Mouse (Mus musculus): Measurements from ENCODE around the gene Sumo1. TPM values are rescaled to one million over a fixed set of nuclear protein-coding genes. Genes with fewer than 3 reads are reported as not detected.
A peak's percentile ranks its signal among the peaks of the same experiment; 100 is the strongest.

Sumo1 gene
- polyA plus RNA-seq, 1 experiment from 2014 or later: 460 TPM

DNA sequence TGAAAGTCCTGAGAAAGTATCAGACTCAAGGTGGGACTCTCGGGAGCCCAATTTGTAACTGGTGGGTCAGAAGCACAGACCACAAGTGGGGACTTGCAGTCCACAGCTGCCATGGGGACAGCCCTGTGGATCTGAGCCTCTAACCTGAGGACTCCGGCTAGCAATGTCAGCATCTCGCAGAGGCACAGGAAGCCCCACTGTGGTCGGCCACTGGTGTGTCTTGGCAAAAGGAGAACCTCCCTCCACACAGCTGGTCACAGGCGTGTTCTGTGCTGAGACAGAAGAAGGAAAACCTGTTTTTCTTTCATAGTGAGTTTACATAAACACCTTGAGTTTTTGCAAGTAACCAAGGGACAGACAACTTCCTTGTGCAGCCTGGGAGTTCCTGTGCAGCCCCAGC is 104.8 kb downstream of the Sumo1 start:
- Histone ChIP-seq H3K4me1 (ENCODE audit: control insufficient read depth, insufficient read depth, low read length) (no peaks in the 10 kb centered on the region), H3K4me2 (replicated peaks; ENCODE audit: low read depth, low read length) (no peak overlapping the region), H3K27ac (ENCODE audit: low read depth, low read length) (no peak overlapping the region), H3K27me3 (ENCODE audit: control insufficient read depth, insufficient read depth, low read length) (no peaks in the 10 kb centered on the region), H3K4me3 (ENCODE audit: low read length) (no peak overlapping the region), H3K9ac (ENCODE audit: low read depth, low read length) (no peak overlapping the region), H3K36me3 (ENCODE audit: control insufficient read depth, insufficient read depth, low read length) (no peaks in the 10 kb centered on the region), H3K9me3 (ENCODE audit: control insufficient read depth, low read length) (no peaks in the 10 kb centered on the region; the same call in 1 of the 2 replicates)
- WGBS: 79% methylated on average over 5 of the region's 5 CpGs
- ATAC-seq (ENCODE audit: low FRiP score, low TSS enrichment): no peak

DNA sequence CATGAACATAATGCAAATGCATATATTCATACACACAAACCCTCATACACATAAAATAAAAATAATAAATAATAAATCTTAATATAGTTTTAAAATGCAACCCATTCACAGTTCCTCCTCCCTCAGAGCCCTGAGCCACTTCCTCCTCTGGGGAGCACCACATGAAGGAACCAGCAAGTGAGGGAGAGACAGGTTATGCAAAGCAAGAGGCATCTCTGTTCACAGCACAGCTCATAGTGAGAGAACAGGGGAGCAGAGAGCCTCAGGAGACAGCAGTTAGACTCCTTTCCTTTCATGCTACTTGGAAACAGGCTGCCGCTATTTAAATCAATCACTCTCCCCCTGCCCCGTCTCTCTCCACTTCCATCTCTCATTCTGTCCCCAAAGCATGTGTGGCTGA is 107.1 kb downstream of the Sumo1 start:
- H3K9me3 ChIP-seq (ENCODE audit: control insufficient read depth, low read length): no peaks in the 10 kb centered on the region; the same call in 1 of the 2 replicates
- WGBS: 59% methylated on average over 2 of the region's 2 CpGs
- H3K27ac ChIP-seq (ENCODE audit: low read depth, low read length): no peak overlapping the region
- H3K9ac ChIP-seq (ENCODE audit: low read depth, low read length): no peak overlapping the region
- H3K4me1 ChIP-seq (ENCODE audit: control insufficient read depth, insufficient read depth, low read length): no peaks in the 10 kb centered on the region
- no peak overlapping the region for H3K4me3 ChIP-seq (ENCODE audit: low read length)
- no peak for ATAC-seq (ENCODE audit: low FRiP score, low TSS enrichment)
- no peaks in the 10 kb centered on the region for H3K27me3 ChIP-seq (ENCODE audit: control insufficient read depth, insufficient read depth, low read length)
- no peaks in the 10 kb centered on the region for H3K36me3 ChIP-seq (ENCODE audit: control insufficient read depth, insufficient read depth, low read length)
- no peak overlapping the region for H3K4me2 ChIP-seq (replicated peaks; ENCODE audit: low read depth, low read length)

DNA sequence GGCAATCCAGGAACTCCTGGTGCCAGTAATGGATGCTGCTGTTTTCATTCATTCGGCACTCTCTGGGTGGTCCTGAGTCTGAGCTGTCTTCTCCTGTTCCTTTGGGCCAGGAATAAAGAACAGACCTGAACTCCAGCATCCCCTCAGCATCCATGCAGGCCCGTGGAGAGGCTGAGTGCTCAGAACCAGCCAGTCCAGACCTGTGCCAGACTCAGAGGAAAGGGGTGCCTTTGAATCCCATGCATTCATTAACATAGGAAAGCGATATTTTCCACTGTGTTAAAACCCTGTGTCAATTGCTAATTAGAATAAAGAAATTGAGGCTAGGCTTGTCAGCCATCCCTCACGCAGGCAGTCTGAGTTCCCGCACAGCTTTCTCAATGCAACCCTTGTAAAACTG is 116.9 kb downstream of the Sumo1 start:
- Histone ChIP-seq H3K9me3 (ENCODE audit: control insufficient read depth, low read length) (no peaks in the 10 kb centered on the region), H3K27me3 (ENCODE audit: control insufficient read depth, insufficient read depth, low read length) (no peaks in the 10 kb centered on the region), H3K4me2 (replicated peaks; ENCODE audit: low read depth, low read length) (no peak overlapping the region), H3K27ac (ENCODE audit: low read depth, low read length) (no peak overlapping the region), H3K36me3 (ENCODE audit: control insufficient read depth, insufficient read depth, low read length) (no peaks in the 10 kb centered on the region), H3K9ac (ENCODE audit: low read depth, low read length) (no peak overlapping the region), H3K4me3 (ENCODE audit: low read length) (no peak overlapping the region), H3K4me1 (ENCODE audit: control insufficient read depth, insufficient read depth, low read length) (peaks cover 6% of the 10 kb centered on the region; the same call in 1 of the 2 replicates)
- WGBS: 71% methylated on average over 5 of the region's 5 CpGs
- ATAC-seq (ENCODE audit: low FRiP score, low TSS enrichment): no peak

GRCm38 (mm10) chr1:59550996-59551395 is 119.6 kb downstream of the Sumo1 start:
- Histone ChIP-seq H3K4me2 (replicated peaks; ENCODE audit: low read depth, low read length) (no peak overlapping the region), H3K36me3 (ENCODE audit: control insufficient read depth, insufficient read depth, low read length) (no peaks in the 10 kb centered on the region), H3K4me3 (ENCODE audit: low read length) (no peak overlapping the region), H3K9ac (ENCODE audit: low read depth, low read length) (0 out of 2 replicates have a peak overlapping the region, but pooled peaks have one; percentile 12), H3K9me3 (ENCODE audit: control insufficient read depth, low read length) (no peaks in the 10 kb centered on the region), H3K27ac (ENCODE audit: low read depth, low read length) (no peak overlapping the region), H3K4me1 (ENCODE audit: control insufficient read depth, insufficient read depth, low read length) (peaks cover 6% of the 10 kb centered on the region; the same call in 1 of the 2 replicates), H3K27me3 (ENCODE audit: control insufficient read depth, insufficient read depth, low read length) (no peaks in the 10 kb centered on the region)
- 77% methylated on average over 11 of the region's 11 CpGs for WGBS
- ATAC-seq (ENCODE audit: low FRiP score, low TSS enrichment): no peak

- Histone ChIP-seq H3K27ac (ENCODE audit: low read depth, low read length) (no peak overlapping the region), H3K4me3 (ENCODE audit: low read length) (no peak overlapping the region), H3K36me3 (ENCODE audit: control insufficient read depth, insufficient read depth, low read length) (no peaks in the 10 kb centered on the region), H3K4me1 (ENCODE audit: control insufficient read depth, insufficient read depth, low read length) (peaks cover 6% of the 10 kb centered on the region; the same call in 1 of the 2 replicates), H3K9me3 (ENCODE audit: control insufficient read depth, low read length) (no peaks in the 10 kb centered on the region), H3K27me3 (ENCODE audit: control insufficient read depth, insufficient read depth, low read length) (no peaks in the 10 kb centered on the region), H3K9ac (ENCODE audit: low read depth, low read length) (no peak overlapping the region), H3K4me2 (replicated peaks; ENCODE audit: low read depth, low read length) (no peak overlapping the region)
- ATAC-seq (ENCODE audit: low FRiP score, low TSS enrichment): peak; percentile 47; the same call in 1 of the 2 replicates
- 43% methylated on average over 6 of the region's 6 CpGs for WGBS
These were observed 120.4 kb downstream of the Sumo1 start for GRCm38 (mm10) chr1:59550227-59550626.

GRCm38 (mm10) chr1:59549036-59549675 is 121.5 kb downstream of the Sumo1 start:
- Histone ChIP-seq H3K36me3 (ENCODE audit: control insufficient read depth, insufficient read depth, low read length) (no peaks in the 10 kb centered on the region), H3K4me2 (replicated peaks; ENCODE audit: low read depth, low read length) (no peak overlapping the region), H3K27me3 (ENCODE audit: control insufficient read depth, insufficient read depth, low read length) (no peaks in the 10 kb centered on the region), H3K9ac (ENCODE audit: low read depth, low read length) (no peak overlapping the region), H3K27ac (ENCODE audit: low read depth, low read length) (no peak overlapping the region), H3K9me3 (ENCODE audit: control insufficient read depth, low read length) (no peaks in the 10 kb centered on the region), H3K4me1 (ENCODE audit: control insufficient read depth, insufficient read depth, low read length) (peaks cover 6% of the 10 kb centered on the region; the same call in 1 of the 2 replicates), H3K4me3 (ENCODE audit: low read length) (no peak overlapping the region)
- no peak for ATAC-seq (ENCODE audit: low FRiP score, low TSS enrichment)
- WGBS: 56% methylated on average over 7 of the region's 7 CpGs

- 82% methylated on average over 5 of the region's 5 CpGs for WGBS
- Histone ChIP-seq H3K9ac (ENCODE audit: low read depth, low read length) (no peak overlapping the region), H3K27ac (ENCODE audit: low read depth, low read length) (no peak overlapping the region), H3K4me3 (ENCODE audit: low read length) (no peak overlapping the region), H3K36me3 (ENCODE audit: control insufficient read depth, insufficient read depth, low read length) (no peaks in the 10 kb centered on the region), H3K27me3 (ENCODE audit: control insufficient read depth, insufficient read depth, low read length) (no peaks in the 10 kb centered on the region), H3K4me2 (replicated peaks; ENCODE audit: low read depth, low read length) (no peak overlapping the region), H3K9me3 (ENCODE audit: control insufficient read depth, low read length) (no peaks in the 10 kb centered on the region), H3K4me1 (ENCODE audit: control insufficient read depth, insufficient read depth, low read length) (peaks cover 6% of the 10 kb centered on the region; the same call in 1 of the 2 replicates)
- ATAC-seq (ENCODE audit: low FRiP score, low TSS enrichment): no peak
These were observed 122.1 kb downstream of the Sumo1 start for GRCm38 (mm10) chr1:59548486-59548885.

DNA sequence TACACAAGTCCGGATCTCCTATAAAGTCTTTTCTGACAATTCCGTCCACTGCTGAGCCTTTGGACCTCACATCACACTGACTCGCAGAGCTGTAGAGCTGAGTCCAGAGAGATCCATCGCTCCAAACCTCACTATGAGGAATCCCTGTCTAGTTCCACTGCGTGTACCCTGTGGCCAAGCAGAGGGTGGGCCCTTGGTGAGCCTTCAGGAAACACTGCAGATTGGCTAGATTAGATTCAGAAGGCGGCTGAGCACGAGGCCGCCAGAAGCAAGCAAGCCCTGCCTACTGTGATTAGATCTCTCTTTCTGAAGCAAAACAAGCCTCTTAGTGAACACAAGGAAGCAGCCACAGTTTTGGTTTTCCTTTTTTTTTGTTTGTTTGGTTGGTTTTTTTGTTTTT is 126.7 kb downstream of the Sumo1 start:
- Histone ChIP-seq H3K9ac (ENCODE audit: low read depth, low read length) (no peak overlapping the region), H3K4me3 (ENCODE audit: low read length) (no peak overlapping the region), H3K27ac (ENCODE audit: low read depth, low read length) (no peak overlapping the region), H3K4me1 (ENCODE audit: control insufficient read depth, insufficient read depth, low read length) (no peaks in the 10 kb centered on the region), H3K36me3 (ENCODE audit: control insufficient read depth, insufficient read depth, low read length) (no peaks in the 10 kb centered on the region), H3K27me3 (ENCODE audit: control insufficient read depth, insufficient read depth, low read length) (no peaks in the 10 kb centered on the region), H3K4me2 (replicated peaks; ENCODE audit: low read depth, low read length) (no peak overlapping the region), H3K9me3 (ENCODE audit: control insufficient read depth, low read length) (no peaks in the 10 kb centered on the region)
- WGBS: 75% methylated on average over 8 of the region's 8 CpGs
- no peak for ATAC-seq (ENCODE audit: low FRiP score, low TSS enrichment)

DNA sequence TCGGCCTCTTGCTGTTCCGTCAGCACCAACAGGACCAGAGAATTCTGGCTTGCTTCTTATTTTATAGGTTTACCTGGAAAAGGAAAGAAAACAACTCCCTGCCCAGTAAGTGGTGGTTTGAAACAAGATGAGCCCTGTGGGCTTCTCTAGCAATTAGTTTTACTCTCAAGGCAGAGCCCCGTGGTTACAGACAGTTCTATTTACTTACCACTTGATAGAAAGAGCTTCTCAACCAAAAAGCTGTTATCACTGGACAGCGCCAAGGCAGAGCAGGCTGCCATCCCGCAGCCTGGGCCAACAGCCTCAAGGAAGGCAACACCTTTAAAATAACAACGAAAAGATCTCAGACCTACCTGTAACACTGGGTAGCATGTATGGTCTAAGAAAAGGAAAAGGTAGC is 128.4 kb downstream of the Sumo1 start:
- H3K27ac ChIP-seq (ENCODE audit: low read depth, low read length): no peak overlapping the region
- H3K9me3 ChIP-seq (ENCODE audit: control insufficient read depth, low read length): no peaks in the 10 kb centered on the region
- H3K4me2 ChIP-seq (replicated peaks; ENCODE audit: low read depth, low read length): no peak overlapping the region
- H3K27me3 ChIP-seq (ENCODE audit: control insufficient read depth, insufficient read depth, low read length): no peaks in the 10 kb centered on the region
- 54% methylated on average over 6 of the region's 6 CpGs for WGBS
- ATAC-seq (ENCODE audit: low FRiP score, low TSS enrichment): no peak
- no peak overlapping the region for H3K4me3 ChIP-seq (ENCODE audit: low read length)
- H3K36me3 ChIP-seq (ENCODE audit: control insufficient read depth, insufficient read depth, low read length): no peaks in the 10 kb centered on the region
- no peak overlapping the region for H3K9ac ChIP-seq (ENCODE audit: low read depth, low read length)
- no peaks in the 10 kb centered on the region for H3K4me1 ChIP-seq (ENCODE audit: control insufficient read depth, insufficient read depth, low read length)

All from kidney, embryonic 14.5 days (tissue).